Mouse (Mus musculus): Measurements from ENCODE around the gene Rab3il1. TPM values are rescaled to one million over a fixed set of nuclear protein-coding genes. Genes with fewer than 3 reads are reported as not detected.

Gene Rab3il1
- total and polyA plus RNA-seq, 2 experiments from 2014 or later, result 17.9 to 27.4 TPM

- Histone ChIP-seq H3K9me3 (replicated peaks; ENCODE audit: control insufficient read depth, low read length) (no peaks in the 10 kb centered on the region), H3K4me2 (ENCODE audit: low read depth, low read length) (peak overlapping the region; percentile 91), H3K27ac (ENCODE audit: low read depth) (no peak overlapping the region), H3K4me3 (ENCODE audit: low read depth, low read length) (peak overlapping the region; percentile 88), H3K9ac (replicated peaks; ENCODE audit: low read depth, low read length) (peak overlapping the region; percentile 98; the same call in 1 of the 2 replicates), H3K4me1 (ENCODE audit: control insufficient read depth, insufficient read depth) (peaks cover 8% of the 10 kb centered on the region; the same call in 1 of the 2 replicates), H3K36me3 (replicated peaks; ENCODE audit: control insufficient read depth, insufficient read depth, low read length) (peaks cover 24% of the 10 kb centered on the region), H3K27me3 (ENCODE audit: control insufficient read depth, insufficient read depth, low read length) (no peaks in the 10 kb centered on the region)
- TF ChIP-seq EP300 (IDR thresholded peaks at IDR 0.05; ENCODE audit: low read depth), result no peak
- TF ChIP-seq CTCF (IDR thresholded peaks at IDR 0.05; ENCODE audit: low read depth), result no peak
- 87% methylated on average over 20 of the region's 20 CpGs for WGBS
- no peak for ATAC-seq (ENCODE audit: insufficient read depth, low read depth)
- no peak for DNase-seq (ENCODE audit: low spot score)
Observed at GRCm38 (mm10) chr19:9984111-9985055, 17.1 kb upstream of the Rab3il1 start.

- ATAC-seq (ENCODE audit: insufficient read depth, low read depth) (no peak), DNase-seq (ENCODE audit: low spot score) (no peak)
- Histone ChIP-seq H3K4me2 (ENCODE audit: low read depth, low read length) (no peak overlapping the region), H3K27ac (ENCODE audit: low read depth) (no peak overlapping the region), H3K27me3 (ENCODE audit: control insufficient read depth, insufficient read depth, low read length) (no peaks in the 10 kb centered on the region), H3K9me3 (replicated peaks; ENCODE audit: control insufficient read depth, low read length) (no peaks in the 10 kb centered on the region), H3K36me3 (replicated peaks; ENCODE audit: control insufficient read depth, insufficient read depth, low read length) (peaks cover 24% of the 10 kb centered on the region), H3K4me1 (ENCODE audit: control insufficient read depth, insufficient read depth) (peaks cover 8% of the 10 kb centered on the region; the same call in 1 of the 2 replicates), H3K9ac (replicated peaks; ENCODE audit: low read depth, low read length) (no peak overlapping the region), H3K4me3 (ENCODE audit: low read depth, low read length) (no peak overlapping the region)
- 93% methylated on average over 6 of the region's 6 CpGs for WGBS
- TF ChIP-seq CTCF (IDR thresholded peaks at IDR 0.05; ENCODE audit: low read depth), result no peak
- no peak for TF ChIP-seq EP300 (IDR thresholded peaks at IDR 0.05; ENCODE audit: low read depth)
Observed at GRCm38 (mm10) chr19:9985190-9985899, 16.1 kb upstream of the Rab3il1 start.

GRCm38 (mm10) chr19:9985900-9986421 lies 15.5 kb upstream of the Rab3il1 start:
- no peak for DNase-seq (ENCODE audit: low spot score)
- H3K27me3 ChIP-seq (ENCODE audit: control insufficient read depth, insufficient read depth, low read length), result no peaks in the 10 kb centered on the region
- no peak overlapping the region for H3K4me2 ChIP-seq (ENCODE audit: low read depth, low read length)
- WGBS, result 89% methylated on average over 2 of the region's 2 CpGs
- no peak overlapping the region for H3K27ac ChIP-seq (ENCODE audit: low read depth)
- no peak for ATAC-seq (ENCODE audit: insufficient read depth, low read depth)
- peaks cover 8% of the 10 kb centered on the region; the same call in 1 of the 2 replicates for H3K4me1 ChIP-seq (ENCODE audit: control insufficient read depth, insufficient read depth)
- TF ChIP-seq CTCF (IDR thresholded peaks at IDR 0.05; ENCODE audit: low read depth) (no peak), EP300 (IDR thresholded peaks at IDR 0.05; ENCODE audit: low read depth) (no peak)
- H3K9ac ChIP-seq (replicated peaks; ENCODE audit: low read depth, low read length), result no peak overlapping the region
- H3K4me3 ChIP-seq (ENCODE audit: low read depth, low read length), result no peak overlapping the region
- H3K9me3 ChIP-seq (replicated peaks; ENCODE audit: control insufficient read depth, low read length), result no peaks in the 10 kb centered on the region
- H3K36me3 ChIP-seq (replicated peaks; ENCODE audit: control insufficient read depth, insufficient read depth, low read length), result peaks cover 24% of the 10 kb centered on the region

GRCm38 (mm10) chr19:9987192-9987591 lies 14.3 kb upstream of the Rab3il1 start:
- ATAC-seq (ENCODE audit: insufficient read depth, low read depth), result no peak
- Histone ChIP-seq H3K36me3 (replicated peaks; ENCODE audit: control insufficient read depth, insufficient read depth, low read length) (peaks cover 24% of the 10 kb centered on the region), H3K9ac (replicated peaks; ENCODE audit: low read depth, low read length) (no peak overlapping the region), H3K9me3 (replicated peaks; ENCODE audit: control insufficient read depth, low read length) (no peaks in the 10 kb centered on the region), H3K27me3 (ENCODE audit: control insufficient read depth, insufficient read depth, low read length) (no peaks in the 10 kb centered on the region), H3K27ac (ENCODE audit: low read depth) (no peak overlapping the region), H3K4me1 (ENCODE audit: control insufficient read depth, insufficient read depth) (peaks cover 8% of the 10 kb centered on the region; the same call in 1 of the 2 replicates), H3K4me2 (ENCODE audit: low read depth, low read length) (no peak overlapping the region), H3K4me3 (ENCODE audit: low read depth, low read length) (no peak overlapping the region)
- WGBS, result 39% methylated on average over 6 of the region's 6 CpGs
- no peak for TF ChIP-seq CTCF (IDR thresholded peaks at IDR 0.05; ENCODE audit: low read depth)
- no peak for TF ChIP-seq EP300 (IDR thresholded peaks at IDR 0.05; ENCODE audit: low read depth)
- DNase-seq (ENCODE audit: low spot score), result no peak

- Histone ChIP-seq H3K27me3 (ENCODE audit: control insufficient read depth, insufficient read depth, low read length) (no peaks in the 10 kb centered on the region), H3K36me3 (replicated peaks; ENCODE audit: control insufficient read depth, insufficient read depth, low read length) (peaks cover 24% of the 10 kb centered on the region), H3K9ac (replicated peaks; ENCODE audit: low read depth, low read length) (no peak overlapping the region), H3K4me1 (ENCODE audit: control insufficient read depth, insufficient read depth) (peaks cover 8% of the 10 kb centered on the region; the same call in 1 of the 2 replicates), H3K9me3 (replicated peaks; ENCODE audit: control insufficient read depth, low read length) (no peaks in the 10 kb centered on the region), H3K4me3 (ENCODE audit: low read depth, low read length) (no peak overlapping the region), H3K27ac (ENCODE audit: low read depth) (no peak overlapping the region), H3K4me2 (ENCODE audit: low read depth, low read length) (no peak overlapping the region)
- ATAC-seq (ENCODE audit: insufficient read depth, low read depth) (no peak), DNase-seq (ENCODE audit: low spot score) (no peak)
- TF ChIP-seq EP300 (IDR thresholded peaks at IDR 0.05; ENCODE audit: low read depth), result no peak
- no peak for TF ChIP-seq CTCF (IDR thresholded peaks at IDR 0.05; ENCODE audit: low read depth)
Observed at GRCm38 (mm10) chr19:9987593-9987992, 13.9 kb upstream of the Rab3il1 start.

Measured in heart, postnatal 0 days (tissue).